Mouse (Mus musculus): ENCODE measurements around the gene Prrg3.

- TF ChIP-seq POLR2A (IDR thresholded peaks at IDR 0.05; ENCODE audit: low read depth, low read length) (no peak), CTCF (IDR thresholded peaks at IDR 0.05; ENCODE audit: extremely low read depth, insufficient read length, insufficient replicate concordance, low read depth, low read length) (no peak)
These were observed 15.8 kb upstream of the Prrg3 start for GRCm38 (mm10) chrX:71946631-71947030.
